Mouse (Mus musculus) lung, embryonic 14.5 days (tissue): Measurements from ENCODE around the gene Dmrt2. TPM values are rescaled to one million over a fixed set of nuclear protein-coding genes. Genes with fewer than 3 reads are reported as not detected.

ENCODE experiments used
- ATAC-seq: fragments of 200-750 bp; cut with Nextera tagmentation; 2 replicates; pipeline ENCODE4 v1.8.0; 2017; ENCODE audit warnings: mild to moderate bottlenecking, moderate TSS enrichment, moderate library complexity; ENCODE audit not compliant: insufficient read depth
- DNase-seq: peaks from one replicate; pipeline ENCODE4 v3.0.0-alpha.2; 2015
- H3K27ac ChIP-seq: fragments of 300-500 bp; sonication (generic); 2 replicates; pipeline ENCODE4 v1.5.1; 2014; ENCODE audit warnings: low read depth, mild to moderate bottlenecking, moderate library complexity
- H3K27me3 ChIP-seq: fragments of 300-500 bp; sonication (generic); 2 replicates; pipeline ENCODE4 v1.6.1; 2014; ENCODE audit warnings: low read length, control low read depth; ENCODE audit not compliant: insufficient read depth
- H3K36me3 ChIP-seq: fragments of 300-500 bp; sonication (generic); 2 replicates; pipeline ENCODE4 v1.6.1; 2014; ENCODE audit warnings: control low read depth; ENCODE audit not compliant: insufficient read depth
- H3K4me1 ChIP-seq: fragments of 300-500 bp; sonication (generic); 2 replicates; pipeline ENCODE4 v1.6.1; 2014; ENCODE audit warnings: antibody characterized with exemption, control low read depth; ENCODE audit not compliant: insufficient read depth
- H3K4me2 ChIP-seq: fragments of 300-500 bp; sonication (generic); 2 replicates; pipeline ENCODE4 v1.6.1; 2014; ENCODE audit warnings: mild to moderate bottlenecking
- H3K4me3 ChIP-seq: fragments of 300-500 bp; sonication (generic); 2 replicates; pipeline ENCODE4 v1.5.1; 2014; ENCODE audit warnings: low read depth, low read length
- H3K9ac ChIP-seq: fragments of 300-500 bp; sonication (generic); 2 replicates; pipeline ENCODE4 v1.6.1; 2014
- H3K9me3 ChIP-seq: fragments of 300-500 bp; sonication (generic); 2 replicates; pipeline ENCODE4 v1.6.1; 2016; ENCODE audit warnings: low read depth, low read length, control low read depth
- CTCF ChIP-seq: IDR thresholded peaks from 2 replicates; pipeline ENCODE4 v1.5.1; 2016; ENCODE audit warnings: antibody characterized with exemption, low read depth
- WGBS: fragments of 180-500 bp; shearing (Covaris S2); extraction: QIAGEN DNeasy Blood & Tissue Kit; methylation state at CpG from one replicate; pipeline ENCODE4 v1.1.7; 2014; 5-methylcytosine and 5-hydroxymethylcytosine counted together
- polyA plus RNA-seq: library from polyadenylated mRNA; unstranded; fragments of >200 nt; fragmentation: Nextera tagmentation; extraction: Ambion mirVana; gene quantifications from 2 replicates; pipeline ENCODE4 v1.2.1, GENCODE M21; 2014

Dmrt2 gene
- polyA plus RNA-seq, 1 experiment from 2014 or later = 0.62 TPM

DNA sequence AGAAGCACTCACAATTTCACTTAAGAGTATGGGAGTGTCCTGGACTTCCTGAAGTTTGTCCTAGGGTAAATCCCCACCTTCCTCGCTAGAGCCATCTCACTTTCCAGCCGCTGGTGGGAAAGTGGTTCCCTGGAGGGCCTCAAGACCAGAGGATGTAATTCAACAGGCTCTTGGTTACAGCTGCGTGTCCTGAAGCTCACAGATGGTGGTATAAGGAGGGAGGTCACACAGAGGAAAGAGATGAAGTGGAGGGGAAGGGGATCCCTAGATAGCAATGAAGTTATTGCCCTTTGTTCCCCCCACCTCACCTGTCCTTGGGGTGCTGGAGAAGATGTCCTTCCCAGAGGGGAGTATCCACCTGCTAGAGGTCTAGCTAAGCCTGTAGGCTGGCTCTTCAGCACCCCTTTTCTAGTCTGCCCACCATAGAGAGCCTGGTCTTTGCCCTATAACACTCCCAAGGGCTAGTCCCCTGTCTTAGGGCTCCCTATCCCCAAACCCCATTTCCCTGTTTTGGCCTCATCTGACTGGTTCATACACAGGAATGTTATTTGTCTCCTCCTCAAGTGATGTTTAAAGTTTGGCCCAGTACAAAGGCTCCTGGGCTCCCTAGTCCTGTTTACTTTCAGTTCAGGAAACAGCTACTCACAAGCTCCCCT is 2.5 kb upstream of the Dmrt2 start:
- Histone ChIP-seq H3K27ac (no peak overlapping the region), H3K4me3 (no peak overlapping the region), H3K27me3 (peaks cover 99% of the 10 kb centered on the region), H3K4me2 (no peak overlapping the region), H3K9me3 (no peaks in the 10 kb centered on the region), H3K4me1 (no peaks in the 10 kb centered on the region), H3K36me3 (no peaks in the 10 kb centered on the region), H3K9ac (no peak overlapping the region)
- ATAC-seq (no peak), DNase-seq (no peak)
- WGBS = 0% methylated on average over 3 of the region's 3 CpGs
- no peak for TF ChIP-seq CTCF

GRCm38 (mm10) chr19:25670571-25671285 is 1.5 kb upstream of the Dmrt2 start:
- Histone ChIP-seq H3K9me3 (no peaks in the 10 kb centered on the region), H3K4me3 (no peak overlapping the region), H3K4me1 (no peaks in the 10 kb centered on the region), H3K27ac (no peak overlapping the region), H3K27me3 (peaks cover 99% of the 10 kb centered on the region), H3K36me3 (no peaks in the 10 kb centered on the region), H3K9ac (no peak overlapping the region), H3K4me2 (no peak overlapping the region)
- no peak for TF ChIP-seq CTCF
- DNase-seq (no peak), ATAC-seq (no peak)
- 4% methylated on average over 17 of the region's 17 CpGs for WGBS

DNA sequence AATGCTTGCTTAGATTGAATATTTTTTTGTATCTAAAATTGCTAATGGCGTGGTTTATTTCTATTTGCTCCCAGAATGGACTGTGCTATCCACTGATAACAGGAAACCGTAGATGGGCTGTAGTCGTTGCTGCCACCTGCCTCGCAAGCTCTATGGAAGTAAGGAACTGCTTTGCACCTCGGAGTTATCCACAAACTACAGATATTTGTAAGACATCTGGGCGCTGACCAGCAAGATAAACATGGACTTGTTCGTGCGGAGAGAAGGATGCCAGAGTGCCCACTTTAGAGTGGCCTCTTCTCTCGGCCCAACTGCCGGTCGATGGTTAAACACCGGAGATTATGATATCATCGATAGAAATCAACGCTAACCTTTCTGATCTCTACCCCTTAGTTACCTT is 530 bp upstream of the Dmrt2 start:
- Histone ChIP-seq H3K27ac (no peak overlapping the region), H3K9me3 (no peaks in the 10 kb centered on the region), H3K4me1 (no peaks in the 10 kb centered on the region), H3K36me3 (no peaks in the 10 kb centered on the region), H3K9ac (no peak overlapping the region), H3K27me3 (peaks cover 99% of the 10 kb centered on the region), H3K4me2 (peak overlapping the region; percentile 69), H3K4me3 (peak overlapping the region; percentile 37)
- WGBS = under 1% methylated on average over 14 of the region's 14 CpGs
- TF ChIP-seq CTCF = no peak
- DNase-seq = peak; percentile 25
- ATAC-seq = no peak

- Histone ChIP-seq H3K4me2 (peak overlapping the region; percentile 69), H3K4me3 (peak overlapping the region; percentile 40), H3K27me3 (peaks cover 97% of the 10 kb centered on the region), H3K27ac (no peak overlapping the region), H3K9me3 (no peaks in the 10 kb centered on the region), H3K36me3 (no peaks in the 10 kb centered on the region), H3K9ac (no peak overlapping the region; the same call in 1 of the 2 replicates), H3K4me1 (no peaks in the 10 kb centered on the region)
- 1% methylated on average over 66 of the region's 66 CpGs for WGBS
- ATAC-seq (no peak), DNase-seq (peak; percentile 31)
- peak; percentile 43 for TF ChIP-seq CTCF
Observed at GRCm38 (mm10) chr19:25673224-25674055, 1.2 kb downstream of the Dmrt2 start.

- Histone ChIP-seq H3K4me2 (peak overlapping the region; percentile 69), H3K9ac (no peak overlapping the region), H3K9me3 (no peaks in the 10 kb centered on the region), H3K4me3 (peak overlapping the region; percentile 40), H3K4me1 (no peaks in the 10 kb centered on the region), H3K27ac (no peak overlapping the region), H3K36me3 (no peaks in the 10 kb centered on the region), H3K27me3 (peaks cover 91% of the 10 kb centered on the region)
- ATAC-seq (no peak), DNase-seq (no peak)
- TF ChIP-seq CTCF = no peak
- WGBS = 1% methylated on average over 15 of the region's 15 CpGs
Observed at GRCm38 (mm10) chr19:25674056-25674420, 1.8 kb downstream of the Dmrt2 start.

GRCm38 (mm10) chr19:25674744-25675143 is 2.5 kb downstream of the Dmrt2 start:
- Histone ChIP-seq H3K27me3 (peaks cover 84% of the 10 kb centered on the region), H3K4me2 (peak overlapping the region; percentile 69; the same call in 1 of the 2 replicates), H3K36me3 (no peaks in the 10 kb centered on the region), H3K27ac (no peak overlapping the region), H3K9ac (no peak overlapping the region), H3K9me3 (no peaks in the 10 kb centered on the region), H3K4me1 (no peaks in the 10 kb centered on the region), H3K4me3 (no peak overlapping the region)
- ATAC-seq (no peak), DNase-seq (no peak)
- WGBS = 4% methylated on average over 8 of the region's 8 CpGs
- no peak for TF ChIP-seq CTCF
